Mouse (Mus musculus) kidney, embryonic 16.5 days (tissue): ENCODE results near the gene Chn1. TPM values are rescaled to one million over a fixed set of nuclear protein-coding genes. Genes with fewer than 3 reads are reported as not detected.

Source experiments
- ATAC-seq: fragments of 200-750 bp; cut with Nextera tagmentation; 2 replicates; pipeline ENCODE4 v1.8.0; 2017; ENCODE audit warnings: moderate TSS enrichment; ENCODE audit not compliant: low FRiP score, low TSS enrichment
- H3K27ac ChIP-seq: fragments of 300-500 bp; sonication (generic); 2 replicates; pipeline ENCODE4 v1.5.1; 2014; ENCODE audit warnings: low read length
- H3K27me3 ChIP-seq: fragments of 300-500 bp; sonication (generic); 2 replicates; pipeline ENCODE4 v1.6.1; 2014; ENCODE audit warnings: low read length, control low read depth, mixed read lengths; ENCODE audit not compliant: insufficient read depth
- H3K36me3 ChIP-seq: fragments of 300-500 bp; sonication (generic); 2 replicates; pipeline ENCODE4 v1.6.1; 2014; ENCODE audit warnings: low read length, control low read depth, mixed read lengths; ENCODE audit not compliant: insufficient read depth
- H3K4me1 ChIP-seq: fragments of 300-500 bp; sonication (generic); 2 replicates; pipeline ENCODE4 v1.6.1; 2014; ENCODE audit warnings: low read length, control low read depth, mixed read lengths; ENCODE audit not compliant: insufficient read depth
- H3K4me2 ChIP-seq: fragments of 300-500 bp; sonication (generic); replicated peaks from 2 replicates; pipeline ENCODE4 v1.6.1; 2014; ENCODE audit warnings: low read depth, low read length
- H3K4me3 ChIP-seq: fragments of 300-500 bp; sonication (generic); 2 replicates; pipeline ENCODE4 v1.5.1; 2014; ENCODE audit warnings: mild to moderate bottlenecking, low read length
- H3K9ac ChIP-seq: fragments of 300-500 bp; sonication (generic); replicated peaks from 2 replicates; pipeline ENCODE4 v1.6.1; 2014; ENCODE audit warnings: low read length
- H3K9me3 ChIP-seq: fragments of 300-500 bp; sonication (generic); 2 replicates; pipeline ENCODE4 v1.6.1; 2016; ENCODE audit warnings: low read length, control low read depth
- WGBS: fragments of 180-500 bp; shearing (Covaris S2); extraction: QIAGEN DNeasy Blood & Tissue Kit; methylation state at CpG from one replicate; pipeline ENCODE4 v1.1.7; 2014; 5-methylcytosine and 5-hydroxymethylcytosine counted together
- polyA plus RNA-seq: library from polyadenylated mRNA; unstranded; fragments of >200 nt; fragmentation: Nextera tagmentation; extraction: Ambion mirVana; gene quantifications from 2 replicates; pipeline ENCODE4 v1.2.1, GENCODE M21; 2015

Chn1 gene
- polyA plus RNA-seq, 1 experiment from 2014 or later, result 17.0 TPM

DNA sequence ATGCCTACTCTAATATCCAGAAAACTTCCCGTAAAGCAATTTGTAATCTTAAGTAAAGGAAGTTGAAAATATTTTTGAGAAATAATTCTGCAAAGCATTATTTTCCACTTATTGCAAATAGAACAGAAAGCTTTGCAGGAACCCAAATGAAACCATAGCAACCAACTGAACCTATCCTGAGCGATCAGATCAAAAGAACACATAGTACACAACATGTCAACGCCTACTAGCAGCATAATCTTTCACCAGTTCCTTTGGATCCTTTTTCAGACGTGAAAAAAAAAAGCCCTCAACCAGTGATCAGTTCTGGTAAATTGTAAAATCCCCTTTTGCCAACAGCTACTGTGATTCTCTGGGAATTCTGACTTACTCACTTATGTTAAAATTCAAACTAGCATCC, 82.1 kb downstream of the Chn1 start:
- H3K9me3 ChIP-seq, result no peaks in the 10 kb centered on the region
- no peaks in the 10 kb centered on the region for H3K4me1 ChIP-seq
- H3K27me3 ChIP-seq, result no peaks in the 10 kb centered on the region
- ATAC-seq, result no peak
- H3K27ac ChIP-seq, result no peak overlapping the region
- WGBS, result 80% methylated on average over 4 of the region's 4 CpGs
- H3K36me3 ChIP-seq, result no peaks in the 10 kb centered on the region
- H3K4me3 ChIP-seq, result no peak overlapping the region
- no peak overlapping the region for H3K9ac ChIP-seq
- no peak overlapping the region for H3K4me2 ChIP-seq

DNA sequence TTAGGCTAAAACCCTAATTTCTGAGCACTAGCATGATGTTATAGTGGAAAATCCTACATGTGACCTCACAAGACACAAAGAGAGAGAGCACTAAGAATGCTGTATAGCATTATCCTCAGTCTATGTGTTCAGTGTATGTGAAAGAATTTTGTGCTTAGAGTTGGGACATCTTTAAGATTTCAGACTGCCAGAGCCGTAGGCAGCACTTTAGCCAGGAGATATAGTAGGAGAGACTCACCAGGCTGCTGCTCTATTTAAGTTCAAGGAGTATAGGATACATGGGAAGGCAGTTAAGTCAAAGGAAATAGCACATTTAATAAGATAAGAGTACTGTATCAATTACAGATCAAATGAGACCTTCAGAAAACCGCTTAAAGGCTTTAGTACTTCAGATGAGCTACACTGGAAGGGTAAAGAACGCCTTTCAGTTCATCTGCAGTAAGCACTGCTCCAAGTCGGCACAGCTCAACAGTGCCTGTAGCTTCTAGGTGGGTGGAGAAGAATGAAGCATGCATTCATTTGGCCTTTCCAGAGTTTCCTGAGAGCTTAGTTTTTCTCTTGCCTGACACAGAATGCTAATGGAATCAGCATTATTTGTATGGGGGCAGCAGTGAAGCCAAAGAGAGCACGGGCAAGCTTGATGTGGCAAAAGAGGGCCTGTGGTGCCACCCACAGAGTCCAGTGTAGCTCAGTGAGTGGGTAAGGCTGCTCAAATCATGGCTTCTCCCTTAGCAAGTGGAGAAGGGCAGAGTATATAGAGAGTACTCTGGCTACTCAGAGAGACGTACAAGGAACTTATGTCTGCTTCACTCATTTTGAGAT, 84.2 kb downstream of the Chn1 start:
- Histone ChIP-seq H3K36me3 (no peaks in the 10 kb centered on the region), H3K4me3 (no peak overlapping the region), H3K9ac (no peak overlapping the region), H3K9me3 (no peaks in the 10 kb centered on the region), H3K27ac (no peak overlapping the region), H3K27me3 (no peaks in the 10 kb centered on the region), H3K4me2 (no peak overlapping the region), H3K4me1 (no peaks in the 10 kb centered on the region)
- 85% methylated on average over 6 of the region's 6 CpGs for WGBS
- no peak for ATAC-seq

DNA sequence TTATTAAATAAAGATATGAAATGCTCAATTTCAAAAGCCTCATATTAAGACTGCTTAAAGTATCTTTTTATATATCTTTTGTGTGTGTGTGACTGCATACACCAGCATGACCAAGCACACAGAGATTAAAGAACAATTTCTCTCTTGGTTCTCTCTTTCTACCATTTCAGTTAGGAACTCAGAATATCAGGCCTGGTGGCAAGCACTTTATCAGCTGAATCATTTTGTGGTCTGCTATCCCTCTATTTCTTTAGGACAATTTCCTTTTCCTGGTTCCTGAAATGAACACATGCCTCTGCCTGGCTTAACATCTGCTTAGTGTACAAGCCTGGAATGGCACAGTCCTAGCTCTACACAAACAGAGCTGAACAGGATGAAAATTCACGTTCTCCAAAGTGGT, 92.6 kb downstream of the Chn1 start:
- no peak overlapping the region for H3K4me2 ChIP-seq
- no peak overlapping the region for H3K4me3 ChIP-seq
- no peaks in the 10 kb centered on the region for H3K9me3 ChIP-seq
- H3K27me3 ChIP-seq, result no peaks in the 10 kb centered on the region
- no peak overlapping the region for H3K27ac ChIP-seq
- H3K4me1 ChIP-seq, result no peaks in the 10 kb centered on the region
- no peak for ATAC-seq
- H3K9ac ChIP-seq, result no peak overlapping the region
- H3K36me3 ChIP-seq, result no peaks in the 10 kb centered on the region
- 53% methylated on average over 1 of the region's 1 CpGs for WGBS

DNA sequence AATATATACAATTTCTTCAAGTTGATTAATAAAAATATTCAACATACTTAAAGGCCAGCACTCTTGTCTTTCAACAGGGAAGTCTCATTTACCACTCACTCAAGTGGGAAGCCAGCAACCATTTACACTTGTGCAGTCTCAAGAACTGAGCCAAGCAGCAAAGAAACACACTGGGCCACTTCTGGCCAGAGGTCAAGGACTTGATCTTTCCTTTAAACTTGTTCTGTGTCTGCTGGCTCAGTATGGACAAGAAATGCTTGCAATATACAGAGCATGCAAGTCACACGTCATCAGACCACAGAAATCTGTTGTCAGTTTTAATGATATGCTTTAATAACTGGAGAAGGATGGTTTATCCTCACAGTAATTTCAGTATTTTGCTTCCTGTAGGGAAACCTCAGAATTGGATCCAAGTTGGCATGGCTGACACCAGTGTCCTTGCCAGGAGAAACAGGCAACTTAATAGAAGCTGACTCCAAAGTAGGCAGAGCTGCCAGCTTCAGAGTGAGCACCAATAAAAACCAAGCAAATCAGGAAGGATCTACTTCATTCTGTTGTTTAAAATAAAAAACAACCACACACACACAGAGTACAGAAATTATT, 94.6 kb downstream of the Chn1 start:
- Histone ChIP-seq H3K4me1 (no peaks in the 10 kb centered on the region), H3K36me3 (no peaks in the 10 kb centered on the region), H3K9ac (no peak overlapping the region), H3K27ac (no peak overlapping the region), H3K4me3 (no peak overlapping the region), H3K27me3 (no peaks in the 10 kb centered on the region), H3K4me2 (no peak overlapping the region), H3K9me3 (no peaks in the 10 kb centered on the region)
- 83% methylated on average over 1 of the region's 1 CpGs for WGBS
- no peak for ATAC-seq

GRCm38 (mm10) chr2:73668608-73669007, 106.5 kb downstream of the Chn1 start:
- no peak overlapping the region for H3K4me2 ChIP-seq
- no peak overlapping the region for H3K4me3 ChIP-seq
- H3K27ac ChIP-seq, result no peak overlapping the region
- no peaks in the 10 kb centered on the region for H3K9me3 ChIP-seq
- no peaks in the 10 kb centered on the region for H3K27me3 ChIP-seq
- no peaks in the 10 kb centered on the region for H3K36me3 ChIP-seq
- H3K4me1 ChIP-seq, result no peaks in the 10 kb centered on the region
- no peak overlapping the region for H3K9ac ChIP-seq
- ATAC-seq, result no peak
- WGBS, result 59% methylated on average over 4 of the region's 4 CpGs

GRCm38 (mm10) chr2:73660566-73661134, 114.5 kb downstream of the Chn1 start:
- peak overlapping the region; percentile 36 for H3K4me3 ChIP-seq
- H3K4me2 ChIP-seq, result peak overlapping the region; percentile 60
- no peaks in the 10 kb centered on the region for H3K27me3 ChIP-seq
- H3K36me3 ChIP-seq, result no peaks in the 10 kb centered on the region
- WGBS, result 83% methylated on average over 11 of the region's 11 CpGs
- H3K9ac ChIP-seq, result no peak overlapping the region
- H3K4me1 ChIP-seq, result peaks cover 22% of the 10 kb centered on the region
- no peak overlapping the region for H3K27ac ChIP-seq
- H3K9me3 ChIP-seq, result no peaks in the 10 kb centered on the region
- ATAC-seq, result peak; percentile 42

DNA sequence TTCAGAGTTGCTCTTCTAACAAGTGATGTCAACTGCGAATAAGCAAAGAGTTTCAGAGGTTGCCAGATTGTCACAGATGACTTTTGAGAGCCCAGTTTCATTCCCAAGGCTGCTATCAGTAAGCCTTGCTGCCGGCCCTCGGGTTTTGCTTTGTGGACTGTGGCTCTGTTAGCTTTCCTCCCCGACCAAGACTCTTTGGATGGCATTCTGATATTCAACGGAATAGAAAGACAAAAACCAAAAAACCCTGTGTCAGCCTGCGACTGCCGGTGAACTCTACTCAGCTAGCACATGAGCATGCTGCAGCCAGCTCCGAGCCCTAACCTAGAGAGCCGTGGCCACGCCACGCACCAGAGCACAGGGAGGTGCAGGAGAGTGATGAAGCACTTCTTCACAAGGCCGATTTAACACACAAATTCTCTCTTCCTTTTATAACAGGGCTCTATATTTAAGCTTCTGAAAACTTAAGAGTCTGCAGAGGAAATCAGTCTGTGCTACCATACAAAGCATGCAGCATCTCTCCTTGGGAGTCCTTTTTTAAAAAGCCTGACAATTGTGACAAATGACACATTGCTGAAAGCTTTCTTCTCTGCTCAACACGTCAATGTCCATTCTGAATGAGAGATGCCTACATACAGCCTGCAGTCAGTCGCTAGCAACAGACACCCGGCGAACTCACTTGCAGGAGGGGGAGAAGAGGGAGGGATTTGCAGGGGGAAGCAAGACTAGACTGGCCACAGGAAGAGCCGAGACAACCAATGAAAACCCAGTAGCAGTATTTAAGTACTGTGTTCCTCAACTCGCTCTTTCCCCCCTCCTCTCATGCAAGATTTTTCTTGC, 115.2 kb downstream of the Chn1 start:
- WGBS, result 26% methylated on average over 18 of the region's 18 CpGs
- H3K4me2 ChIP-seq, result peak overlapping the region; percentile 60
- peak overlapping the region; percentile 33; the same call in 1 of the 2 replicates for H3K9ac ChIP-seq
- peak overlapping the region; percentile 36 for H3K4me3 ChIP-seq
- 0 out of 2 replicates have a peak overlapping the region, but pooled peaks have one; percentile 28 for H3K27ac ChIP-seq
- no peaks in the 10 kb centered on the region for H3K36me3 ChIP-seq
- peak; percentile 95 for ATAC-seq
- H3K4me1 ChIP-seq, result peaks cover 22% of the 10 kb centered on the region
- H3K9me3 ChIP-seq, result no peaks in the 10 kb centered on the region
- no peaks in the 10 kb centered on the region for H3K27me3 ChIP-seq

- H3K36me3 ChIP-seq, result no peaks in the 10 kb centered on the region
- no peak overlapping the region for H3K4me3 ChIP-seq
- H3K27me3 ChIP-seq, result no peaks in the 10 kb centered on the region
- no peak overlapping the region for H3K27ac ChIP-seq
- no peak overlapping the region; the same call in 1 of the 2 replicates for H3K4me2 ChIP-seq
- WGBS, result 85% methylated on average over 8 of the region's 8 CpGs
- ATAC-seq, result no peak
- no peak overlapping the region for H3K9ac ChIP-seq
- H3K4me1 ChIP-seq, result peaks cover 25% of the 10 kb centered on the region
- no peaks in the 10 kb centered on the region for H3K9me3 ChIP-seq
Measured at GRCm38 (mm10) chr2:73659041-73659440, 116.1 kb downstream of the Chn1 start.

GRCm38 (mm10) chr2:73657961-73658360, 117.2 kb downstream of the Chn1 start:
- WGBS, result 74% methylated on average over 3 of the region's 3 CpGs
- Histone ChIP-seq H3K9me3 (no peaks in the 10 kb centered on the region), H3K4me1 (peaks cover 25% of the 10 kb centered on the region), H3K36me3 (no peaks in the 10 kb centered on the region), H3K27me3 (no peaks in the 10 kb centered on the region), H3K27ac (no peak overlapping the region), H3K4me2 (no peak overlapping the region), H3K9ac (no peak overlapping the region), H3K4me3 (no peak overlapping the region)
- ATAC-seq, result no peak
